Mouse (Mus musculus) CH12F3 (cell line): ENCODE results near the gene Gm20388.
"Not testable (repeated sequence)": the region's sequence is repeated elsewhere in the genome, so short reads cannot be mapped to it uniquely, and the experiment has no call there.

Experiments
- in situ Hi-C: fragments of 300-500 bp; cut with MboI; formaldehyde crosslinking; loops from 2 replicates; pipeline ENCODE4 v1.14.3; 2020; ENCODE audit warnings: low sequenced_read_pairs

Gene Gm20388

DNA sequence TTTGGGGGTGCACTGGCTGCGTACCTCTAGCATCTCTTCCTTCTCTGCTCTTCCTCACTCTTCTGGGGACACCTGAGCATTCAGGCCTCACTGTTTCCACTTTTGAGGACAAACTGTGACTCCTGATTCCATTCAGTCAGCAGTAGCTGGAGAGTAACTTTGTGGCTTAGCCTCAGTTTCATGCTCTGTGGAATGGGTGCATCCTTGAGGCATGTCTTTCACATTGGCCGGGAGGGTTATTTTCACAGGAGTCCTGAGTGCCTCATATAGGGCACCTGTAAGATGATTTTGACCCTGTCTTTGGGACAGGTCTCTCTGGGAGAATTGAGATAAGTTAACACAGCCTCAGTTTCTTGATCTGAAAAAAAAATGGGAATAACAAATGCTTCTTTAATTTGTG is 1212.5 kb downstream of the Gm20388 start:
- in situ Hi-C loops = loop anchor here (10.0 to 25.0 kb wide), 2 partner anchors 264 to 392 kb away; no protein-coding TSS in a partner anchor

DNA sequence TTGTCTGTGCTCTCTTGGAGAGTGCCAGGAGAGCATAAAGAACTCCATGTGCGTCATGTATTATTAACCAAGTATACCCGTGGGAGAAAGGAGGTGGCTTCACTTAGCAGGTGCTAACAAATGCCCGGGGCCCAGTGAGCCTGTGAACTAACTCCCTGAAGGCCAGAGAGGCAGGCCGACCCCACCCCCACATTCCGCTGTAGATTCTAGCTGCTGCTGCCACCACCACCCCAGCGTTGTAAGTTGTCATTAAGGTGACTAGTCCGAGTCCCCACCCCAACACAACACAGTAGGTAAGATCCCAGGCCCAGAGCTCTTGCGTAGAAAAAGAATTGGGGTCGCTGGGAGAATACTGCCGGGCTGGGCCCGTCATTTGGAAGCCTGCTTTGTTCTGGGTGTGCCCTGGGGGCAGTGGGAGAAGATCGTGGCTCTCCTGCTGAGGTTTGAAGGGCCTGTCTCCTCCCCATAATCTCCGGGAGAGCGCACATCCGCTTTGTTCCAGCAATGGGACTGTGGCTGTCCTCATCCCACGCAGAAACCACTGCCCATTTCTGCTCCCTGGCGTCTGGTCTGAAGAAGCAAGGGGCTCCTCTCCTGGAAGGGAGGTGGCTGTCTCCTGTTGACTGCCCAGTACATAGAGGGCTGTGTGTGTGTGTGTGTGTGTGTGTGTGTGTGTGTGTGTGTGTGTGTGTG is 1214.1 kb downstream of the Gm20388 start:
- in situ Hi-C loops = loop anchor here (10.0 to 25.0 kb wide), 2 partner anchors 263 to 390 kb away; no protein-coding TSS in a partner anchor

DNA sequence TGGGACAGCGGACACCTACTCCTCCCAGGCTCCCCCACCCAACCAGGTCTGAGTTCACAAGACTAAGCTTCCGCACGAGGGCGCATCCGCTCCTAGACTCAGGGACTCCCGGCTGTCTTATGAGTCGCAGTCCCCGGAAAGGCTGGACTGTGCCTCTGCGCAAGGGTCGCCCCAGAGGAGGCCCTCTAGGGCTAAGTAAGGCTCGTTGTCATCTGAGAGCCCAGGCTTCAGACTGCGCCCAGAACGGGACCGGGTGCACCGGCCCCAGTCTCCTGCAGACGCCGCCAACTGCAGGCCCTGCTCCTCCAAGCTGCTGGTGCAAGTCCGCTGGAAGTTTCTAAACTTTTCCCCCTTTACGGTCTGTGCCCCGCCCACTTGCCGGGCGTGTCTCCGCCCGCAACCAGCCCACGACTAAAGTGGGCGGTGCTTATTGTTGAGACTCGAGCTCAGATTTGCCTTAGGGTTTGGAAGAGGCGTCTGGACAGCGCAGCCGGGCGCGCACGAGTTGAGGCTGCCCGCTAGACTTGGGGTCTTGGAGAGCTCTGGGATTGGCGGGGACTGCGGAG is 1214.8 kb downstream of the Gm20388 start:
- in situ Hi-C loops = loop anchor here (10.0 kb wide), 1 partner anchor 389 kb away; no protein-coding TSS in a partner anchor

DNA sequence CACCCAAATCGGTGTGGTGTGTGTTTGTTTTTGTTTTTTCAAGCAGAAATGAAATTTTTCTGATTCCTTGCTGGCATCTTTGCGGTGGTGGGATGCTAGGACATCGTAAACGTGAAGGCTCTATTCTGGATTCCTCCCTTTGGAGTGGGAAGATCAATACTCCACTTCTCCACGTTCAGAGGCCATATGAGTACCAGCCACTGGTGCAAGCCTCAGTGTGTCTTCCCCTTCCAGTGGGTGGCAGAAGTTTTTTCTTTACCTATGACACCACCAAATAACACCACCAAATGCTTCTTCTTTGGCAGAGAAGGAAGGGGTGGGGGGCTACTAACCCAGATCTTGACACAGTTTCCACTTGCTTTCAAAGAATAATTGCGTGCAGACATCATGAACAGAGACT is 1215.5 kb downstream of the Gm20388 start:
- in situ Hi-C loops = loop anchor here (10.0 kb wide), 1 partner anchor 389 kb away; no protein-coding TSS in a partner anchor

DNA sequence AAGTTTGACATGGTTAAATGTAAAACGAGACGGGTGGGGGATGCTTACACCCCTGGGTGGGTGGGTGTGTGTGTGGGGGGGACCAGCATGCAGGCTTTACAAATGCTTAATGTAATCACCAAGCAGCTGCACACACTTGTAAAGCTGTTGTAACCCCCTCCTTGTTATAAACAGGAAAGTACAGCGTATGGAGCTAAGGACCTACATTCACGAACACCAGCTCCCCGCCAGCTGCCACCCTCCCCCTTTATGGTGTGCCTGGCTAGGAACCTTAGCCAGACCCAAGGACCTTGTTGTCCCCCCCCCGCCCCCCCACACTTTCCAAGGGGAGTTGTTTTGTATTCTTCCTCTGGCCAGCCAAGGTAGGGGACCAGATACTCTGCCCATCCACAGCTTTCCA is 1216.1 kb downstream of the Gm20388 start:
- in situ Hi-C loops = loop anchor here (10.0 kb wide), 1 partner anchor 388 kb away; no protein-coding TSS in a partner anchor

DNA sequence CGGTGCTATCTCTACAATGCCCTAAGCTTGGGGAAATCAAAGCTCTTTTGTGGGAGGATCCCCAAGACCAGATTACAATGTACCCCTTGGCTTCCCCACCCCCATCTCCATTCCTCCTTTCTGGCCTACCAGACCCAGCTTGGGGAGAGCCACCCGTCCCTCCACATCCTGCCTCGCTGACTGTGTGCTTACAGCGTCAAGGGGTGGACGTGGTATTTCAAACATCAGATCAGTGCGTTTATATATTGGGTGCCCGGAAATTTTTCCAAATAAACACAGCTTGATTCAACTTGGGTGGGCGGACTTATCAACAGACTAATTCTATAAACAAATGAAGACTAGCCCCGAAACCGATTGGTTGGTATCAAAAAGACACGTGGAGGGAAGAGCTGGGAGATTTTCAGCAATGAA is 1216.7 kb downstream of the Gm20388 start:
- in situ Hi-C loops = loop anchor here (10.0 kb wide), 1 partner anchor 388 kb away; no protein-coding TSS in a partner anchor

DNA sequence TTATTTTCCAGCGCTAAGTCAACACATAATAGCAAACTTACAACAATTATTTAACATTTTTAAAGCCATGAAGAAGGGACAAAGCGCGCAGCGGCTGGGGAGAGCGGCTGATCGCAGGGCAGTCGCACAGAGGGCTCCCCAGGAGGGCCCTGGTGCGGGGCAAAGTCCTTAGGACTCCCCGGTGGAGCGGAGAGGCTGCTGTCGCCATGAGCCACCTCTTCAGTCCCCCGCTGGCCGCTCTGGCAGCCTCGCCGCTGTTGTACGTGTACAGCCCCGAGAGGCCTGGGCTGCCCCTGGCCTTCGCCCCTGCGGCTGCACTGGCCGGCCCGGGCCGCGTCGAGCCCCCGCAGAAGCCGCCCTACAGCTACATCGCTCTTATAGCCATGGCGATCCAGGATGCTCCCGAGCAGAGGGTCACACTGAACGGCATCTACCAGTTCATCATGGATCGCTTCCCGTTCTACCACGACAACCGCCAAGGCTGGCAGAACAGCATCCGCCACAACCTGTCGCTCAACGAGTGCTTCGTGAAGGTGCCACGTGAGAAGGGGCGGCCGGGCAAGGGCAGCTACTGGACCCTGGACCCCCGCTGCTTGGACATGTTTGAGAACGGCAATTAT is 1217.2 kb downstream of the Gm20388 start, which contains the start of gene Foxl1:
Gene Foxl1 (plus strand): TSS at position 185 of the 620 bp plus-strand sequence.
- in situ Hi-C loops = loop anchor here (10.0 kb wide), 1 partner anchor 387 kb away; no protein-coding TSS in a partner anchor

DNA sequence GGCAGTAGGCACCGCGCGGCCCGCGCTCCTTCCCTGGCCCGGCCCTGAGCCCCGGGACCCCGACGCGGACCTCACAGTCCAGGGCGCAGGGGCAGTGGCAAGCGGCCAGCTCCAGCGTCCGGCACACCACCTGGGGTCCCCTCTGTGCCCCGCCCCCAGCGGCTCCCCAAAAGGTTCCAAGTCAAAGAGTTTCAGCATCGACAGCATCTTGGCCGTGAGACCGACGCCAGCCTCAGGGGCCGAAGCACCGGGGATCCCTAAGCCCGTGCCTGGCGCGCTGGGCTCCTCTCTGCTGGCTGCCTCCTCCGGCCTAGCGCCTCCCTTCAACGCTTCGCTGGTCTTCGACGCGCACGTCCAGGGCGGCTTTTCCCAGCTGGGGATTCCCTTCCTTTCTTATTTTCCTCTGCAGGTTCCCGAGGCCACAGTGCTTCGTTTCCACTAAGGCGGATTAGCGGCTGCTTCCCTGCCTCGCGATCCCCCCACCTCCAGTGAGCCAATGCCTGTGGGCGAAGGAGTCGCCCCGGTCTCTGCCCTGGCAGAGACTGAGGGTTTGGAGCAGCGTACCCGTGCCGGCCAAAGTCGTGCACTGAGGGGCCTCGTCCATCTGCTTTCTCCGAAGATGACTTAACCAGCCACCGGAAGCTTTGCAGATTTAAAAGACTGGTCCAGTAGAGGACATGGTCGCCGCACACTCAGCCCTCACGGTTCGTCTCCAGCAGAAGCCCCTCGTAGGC is 1218.1 kb downstream of the Gm20388 start:
- in situ Hi-C loops = loop anchor here (10.0 kb wide), 1 partner anchor 386 kb away; no protein-coding TSS in a partner anchor

DNA sequence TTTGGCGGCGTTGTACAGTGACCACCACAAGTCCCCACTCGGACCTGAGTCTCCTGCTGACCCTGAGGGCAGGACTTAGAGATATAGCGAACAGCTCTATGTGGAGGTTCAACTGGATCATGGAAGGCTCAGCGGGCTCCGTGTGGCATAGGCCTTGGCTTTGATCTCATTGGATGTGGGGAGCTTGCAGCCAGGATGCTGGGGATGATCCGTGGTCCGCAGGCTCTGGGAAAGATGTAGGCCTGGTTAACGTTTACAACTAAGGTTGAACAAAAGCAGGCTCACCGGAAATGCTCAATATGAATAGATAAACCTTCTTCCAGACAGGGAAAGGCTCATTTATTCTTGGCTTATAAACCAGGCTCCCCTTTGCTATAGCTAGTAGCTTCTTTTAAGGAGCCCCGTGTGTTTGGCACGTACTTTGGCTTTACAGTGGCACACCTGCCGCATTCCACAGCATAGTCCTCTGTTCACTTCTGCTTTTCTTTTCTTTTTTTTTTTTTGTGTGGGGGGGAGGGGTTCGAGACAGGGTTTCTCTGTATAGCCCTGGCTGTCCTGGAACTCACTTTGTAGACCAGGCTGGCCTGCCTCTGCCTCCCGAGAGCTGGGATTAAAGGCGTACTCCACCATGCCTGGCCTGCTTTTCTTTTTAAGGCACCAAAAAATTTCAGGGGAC is 1218.8 kb downstream of the Gm20388 start:
- in situ Hi-C loops = loop anchor here (10.0 kb wide), 1 partner anchor 385 kb away; no protein-coding TSS in a partner anchor

DNA sequence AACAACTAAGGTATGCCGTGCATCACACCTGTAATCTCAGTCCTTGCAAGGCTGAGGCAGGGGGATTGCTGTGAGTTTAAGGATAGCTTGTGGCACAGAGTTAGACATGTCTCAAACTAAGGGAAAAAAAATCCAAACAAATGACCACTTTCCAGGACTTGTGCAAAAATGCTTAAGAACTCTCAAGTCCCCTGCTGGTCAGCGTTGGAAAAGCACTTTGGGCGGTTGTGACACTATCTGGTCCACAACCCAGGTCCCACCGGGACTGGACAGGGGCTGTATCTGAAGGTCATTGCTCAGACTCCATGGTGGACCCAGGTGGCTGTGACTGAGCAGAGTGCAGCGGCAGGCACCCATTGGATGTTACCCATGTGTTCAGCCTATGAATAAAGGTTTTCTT is 1219.9 kb downstream of the Gm20388 start:
- in situ Hi-C loops = no loop called here

DNA sequence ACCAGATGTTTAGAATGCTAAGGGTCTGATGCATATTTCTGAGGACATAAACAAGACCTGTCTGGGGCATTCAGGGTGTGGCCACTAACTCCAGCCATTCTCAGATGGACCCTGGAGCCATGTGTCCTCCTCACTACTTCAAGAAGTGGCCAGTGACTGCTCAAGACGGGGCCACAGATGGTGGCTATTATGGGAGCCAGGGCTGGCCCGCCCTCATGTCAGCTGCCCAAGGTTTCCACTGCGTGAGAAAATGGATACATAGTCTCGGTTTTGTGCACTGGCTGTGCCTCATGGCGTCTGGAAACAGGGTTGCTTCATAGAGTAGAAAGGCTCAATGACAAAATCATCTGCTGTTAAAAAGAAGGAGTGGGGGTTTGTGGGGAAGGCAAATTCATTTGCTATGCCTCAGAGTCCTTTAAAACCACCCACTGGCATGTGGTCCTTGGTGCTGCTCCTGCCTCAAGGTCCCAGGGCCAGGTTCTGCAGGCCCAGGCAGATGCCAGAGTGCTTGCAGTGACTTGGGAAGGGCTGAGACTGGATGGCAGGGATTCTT is 1222.4 kb downstream of the Gm20388 start:
- in situ Hi-C loops = no loop called here

DNA sequence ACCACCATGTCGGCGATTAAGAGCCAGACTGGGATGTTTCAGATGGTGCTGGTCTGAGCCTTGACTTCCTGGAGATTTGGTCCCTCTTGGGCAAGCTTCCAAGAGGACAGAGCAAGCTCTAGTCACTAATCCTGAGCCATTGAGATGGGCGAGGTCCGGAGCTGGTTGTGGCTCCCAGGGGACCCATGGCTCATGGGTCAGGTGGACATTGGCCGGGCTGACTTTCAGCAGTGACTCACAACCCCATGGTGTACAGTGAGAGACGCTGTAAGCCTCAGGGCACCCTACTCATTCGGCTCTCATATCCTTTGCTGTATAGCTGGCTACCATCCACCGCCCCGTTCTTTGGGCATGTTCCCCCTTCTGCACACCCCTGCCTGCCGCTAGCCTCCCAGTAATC is 1223.5 kb downstream of the Gm20388 start:
- in situ Hi-C loops = no loop called here

DNA sequence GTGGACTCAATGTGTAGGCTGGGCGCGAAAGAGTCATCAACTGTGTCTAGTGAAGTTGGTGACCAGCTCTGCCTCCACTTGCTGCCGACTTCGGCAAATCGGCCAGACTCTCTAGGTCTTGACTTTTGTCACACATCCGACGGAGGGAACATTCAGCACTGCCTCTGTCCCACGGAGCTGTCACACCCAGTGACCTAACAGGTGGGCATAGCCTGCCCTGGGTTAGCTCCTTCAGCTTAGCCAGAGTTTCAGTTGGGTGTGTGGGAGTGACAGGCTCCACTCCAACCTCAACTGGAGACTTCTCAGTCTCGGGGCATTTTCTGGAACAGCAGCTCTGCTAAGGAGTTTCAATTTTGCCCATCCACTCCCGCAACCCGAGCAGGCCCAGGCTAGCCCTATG is 1223.9 kb downstream of the Gm20388 start:
- in situ Hi-C loops = no loop called here

DNA sequence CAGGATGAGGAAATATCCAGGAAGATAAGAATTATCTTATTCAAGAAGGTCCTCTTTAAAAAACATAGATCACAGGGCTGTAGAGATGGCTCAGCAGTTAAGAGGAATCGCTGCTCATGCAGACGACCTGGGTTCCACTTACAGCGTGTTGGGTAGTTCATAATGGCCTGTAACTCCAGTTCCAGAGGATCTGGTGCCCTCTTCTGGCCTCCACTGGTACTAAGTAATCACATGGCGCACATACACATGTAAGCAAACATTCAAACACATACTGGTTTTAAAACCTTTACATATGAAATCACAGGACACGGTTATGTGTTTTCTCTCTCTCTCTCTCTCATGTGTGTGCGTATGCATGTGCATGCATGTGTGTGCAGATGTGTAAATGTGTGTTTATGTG is 1226.2 kb downstream of the Gm20388 start:
- in situ Hi-C loops = no loop called here

DNA sequence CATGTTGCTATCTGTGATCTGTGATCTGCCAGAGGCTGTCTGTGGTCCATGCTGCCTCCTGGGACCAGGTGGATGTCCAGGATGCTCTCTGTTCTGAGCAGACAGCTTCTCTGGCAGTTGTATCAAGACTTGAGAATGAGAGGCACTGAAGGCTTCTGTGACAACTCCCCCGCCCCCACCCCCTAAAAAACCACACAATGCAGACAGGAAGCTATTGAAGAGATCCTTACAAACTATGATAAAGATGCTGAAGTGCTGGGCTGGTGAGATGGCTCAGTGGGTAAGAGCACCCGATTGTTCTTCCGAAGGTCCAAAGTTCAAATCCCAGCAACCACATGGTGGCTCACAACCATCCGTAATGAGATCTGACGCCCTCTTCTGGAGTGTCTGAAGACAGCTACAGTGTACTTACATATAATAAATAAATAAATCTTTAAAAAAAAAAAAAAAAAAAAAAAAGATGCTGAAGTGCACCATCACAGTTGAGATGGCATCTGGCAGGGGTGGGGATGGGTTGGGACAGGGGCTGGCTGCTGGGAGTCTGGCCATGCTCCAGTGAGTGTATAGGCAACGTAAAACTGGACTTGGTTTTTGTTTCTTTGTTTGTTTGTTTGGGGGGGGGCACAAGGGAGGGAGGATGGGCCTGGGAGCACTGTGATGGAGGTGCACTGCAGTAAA is 1235.0 kb downstream of the Gm20388 start:
- in situ Hi-C loops = not testable (repeated sequence)

DNA sequence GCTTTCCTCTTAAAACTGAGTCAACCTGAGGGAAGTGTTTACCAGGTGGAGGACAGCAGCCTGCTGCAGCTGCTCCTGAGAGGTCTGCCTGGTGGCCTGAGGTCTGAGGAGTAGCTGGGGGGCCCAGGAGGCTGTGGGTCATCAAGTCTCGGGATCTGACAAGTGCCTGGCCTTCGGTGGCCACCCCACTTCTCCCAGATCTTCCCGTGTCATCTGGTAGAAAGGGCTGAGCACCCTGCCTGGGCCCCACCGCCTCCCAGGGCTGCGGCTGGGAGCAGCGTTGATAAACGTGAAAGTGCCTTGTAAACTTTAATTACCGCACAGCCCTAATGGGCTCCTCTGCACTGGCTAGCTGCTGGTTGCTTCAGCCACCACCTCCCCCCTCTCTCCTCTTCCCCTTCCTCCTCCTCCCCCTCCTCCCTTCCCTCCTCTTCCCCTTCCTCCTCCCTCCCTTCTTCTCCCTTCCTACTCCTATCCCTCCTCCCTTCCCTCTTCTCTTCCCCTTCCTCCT is 1238.0 kb downstream of the Gm20388 start:
- in situ Hi-C loops = no loop called here

DNA sequence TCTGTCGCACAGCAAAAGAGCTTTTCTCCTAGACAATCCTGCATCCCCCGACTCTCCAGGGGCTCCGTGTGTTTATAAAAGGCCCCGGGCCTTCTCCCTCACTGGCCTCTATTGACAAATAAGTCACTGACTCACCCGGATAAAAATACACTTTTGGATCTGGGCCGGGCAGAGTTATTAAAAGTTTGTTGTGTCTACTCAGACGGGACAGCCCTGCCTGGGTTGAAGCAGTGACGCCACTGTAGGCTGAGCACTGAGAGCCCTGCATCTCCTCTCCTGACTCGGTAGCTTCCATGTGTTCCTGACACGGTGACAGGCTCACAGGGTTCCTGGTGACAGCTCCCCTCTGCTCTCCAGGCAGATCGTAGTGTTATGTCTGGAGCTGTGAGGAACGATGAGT is 1241.8 kb downstream of the Gm20388 start:
- in situ Hi-C loops = no loop called here

DNA sequence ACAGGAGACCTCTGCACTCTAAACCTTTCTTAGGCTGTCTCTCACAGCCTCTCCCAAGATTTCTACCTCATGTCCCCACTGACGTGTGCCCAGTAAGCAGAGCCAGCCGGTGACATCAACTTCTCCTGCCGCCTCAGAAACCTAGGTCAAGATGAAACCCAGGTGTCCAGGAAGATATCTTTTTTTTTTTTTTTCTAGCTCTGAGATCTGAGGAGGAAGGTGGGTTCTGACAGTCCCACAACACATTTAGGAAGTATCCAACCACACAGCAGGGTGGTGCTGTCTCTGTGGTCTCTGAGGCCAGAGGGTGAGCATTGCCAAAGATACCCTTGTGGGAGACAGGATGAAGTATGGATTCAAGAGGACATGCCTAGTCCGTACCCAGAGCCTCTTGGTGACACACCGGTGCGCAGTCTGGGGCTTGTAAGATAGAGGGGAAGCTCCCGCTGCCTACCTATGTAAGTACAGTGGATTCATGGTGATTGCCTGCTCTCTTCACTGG is 1246.4 kb downstream of the Gm20388 start:
- in situ Hi-C loops = no loop called here

DNA sequence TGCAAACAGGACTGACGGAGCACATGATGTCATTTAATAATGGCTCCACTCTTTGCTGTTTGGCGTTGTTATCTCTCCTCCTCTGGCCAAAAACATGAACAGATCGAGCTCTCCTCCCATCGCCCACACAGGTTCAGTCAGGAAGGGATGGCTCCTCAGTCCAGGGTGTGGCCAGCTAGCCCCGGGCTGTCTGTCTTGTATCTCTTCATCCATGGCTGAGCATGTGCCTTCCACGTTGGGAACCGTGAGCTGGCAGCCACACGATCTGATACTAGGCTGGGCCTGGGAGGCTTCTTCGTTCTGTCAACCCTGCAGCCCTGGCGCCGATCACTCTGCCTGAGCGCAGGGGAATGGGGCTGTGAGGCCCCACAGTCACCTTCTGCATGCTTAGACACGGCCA is 1248.2 kb downstream of the Gm20388 start:
- in situ Hi-C loops = no loop called here
